10 mouse cellular contexts compared by ENCODE assay signal in the genomic region with DNA sequence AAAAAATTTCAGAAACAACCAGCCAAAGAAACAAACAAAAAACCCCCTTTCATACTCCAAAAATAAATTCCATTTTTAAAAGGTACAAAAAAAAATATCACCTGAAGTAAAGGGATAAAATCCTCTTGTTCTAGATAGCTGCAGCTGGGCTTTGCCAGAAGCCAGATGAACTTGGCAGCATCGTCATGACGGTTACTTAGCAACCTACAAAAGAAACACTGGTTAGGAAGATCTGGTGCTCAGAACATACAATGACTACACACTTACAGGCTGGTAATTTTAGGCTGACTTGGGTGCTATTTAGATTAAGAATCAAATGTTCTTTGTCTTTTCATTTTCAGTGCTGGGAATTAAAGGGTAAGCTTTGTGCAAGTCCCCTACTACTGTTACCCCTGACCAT.
DNase-seq lines count a peak whose midpoint lies in the region; ATAC-seq lines count a peak whose summit lies in the region.
"Had no signal": no experiment of that assay in that cellular context is flagged by ENCODE, and none has a peak within 500 bp of the region (broad histone marks: within the 10 kb centered on the region; RNA-seq: fewer than 3 reads in every experiment).

No protein-coding gene starts in this region.

- H3K27me3 ChIP-seq in heart, embryonic 15.5 days = no peaks in the 10 kb centered on the region

- no peaks in the 10 kb centered on the region for H3K9me3 ChIP-seq in heart, embryonic 15.5 days (replicated peaks)
- H3K9me3 ChIP-seq: G1E had no signal

- 45% methylated on average over 2 of the region's 2 CpGs for WGBS in heart, embryonic 15.5 days

- ATAC-seq in heart, embryonic 15.5 days (replicated peaks; ENCODE audit: insufficient number of reproducible peaks, insufficient read depth, low FRiP score, low read depth) = no peak
- ATAC-seq: midbrain, embryonic 16.5 days had no signal

- H3K4me3 ChIP-seq in heart, embryonic 15.5 days = no peak overlapping the region

- peaks cover 10% of the 10 kb centered on the region for H3K4me1 ChIP-seq in heart, embryonic 15.5 days (replicated peaks)

- peaks cover 67% of the 10 kb centered on the region for H3K36me3 ChIP-seq in heart, embryonic 15.5 days
- H3K36me3 ChIP-seq: G1E had no signal

- H3K27ac ChIP-seq in heart, embryonic 15.5 days = 0 out of 2 replicates have a peak overlapping the region, but pooled peaks have one; percentile 14

- H3K9ac ChIP-seq in heart, embryonic 15.5 days = no peak overlapping the region

- H3K4me2 ChIP-seq in heart, embryonic 15.5 days = no peak overlapping the region

- peak; percentile 54 for DNase-seq in layer of hippocampus, adult 11-12 months (ENCODE audit: low spot score)
- no peak for DNase-seq in layer of hippocampus, adult 9-10 months (ENCODE audit: low spot score)
- DNase-seq in brain, embryonic 18.5 days (ENCODE audit: low read depth, low spot score) = peak; percentile 34
- DNase-seq in left cerebral cortex, postnatal 4 days = peak; percentile 39
- DNase-seq in thymus, adult 18-20 months = no peak
- no peak for DNase-seq in adrenal gland, adult 2 months
- DNase-seq: kidney, postnatal 36 days had no signal

- intact Hi-C loops in left cerebral cortex, postnatal 4 days (cut with DNase I) = loop anchor here (10.0 kb wide), 2 partner anchors 125 to 1175 kb away; a partner anchor contains a TSS

Comparison
In these comparisons a context has a peak if more than half of its experiments do, and no peak if none do; other contexts are left out.
1. DNase-seq: peak in layer of hippocampus, adult 11-12 months (single experiment), brain, embryonic 18.5 days (single experiment) and left cerebral cortex, postnatal 4 days (single experiment); none in layer of hippocampus, adult 9-10 months (single experiment), thymus, adult 18-20 months (0 of 2) and adrenal gland, adult 2 months (single experiment).